Mouse (Mus musculus): ENCODE results near the gene Dclk2. TPM values are rescaled to one million over a fixed set of nuclear protein-coding genes. Genes with fewer than 3 reads are reported as not detected.

The Dclk2 gene
- polyA plus RNA-seq, 1 experiment from 2014 or later, result 6.8 TPM

GRCm38 (mm10) chr3:86885180-86885579, 35.5 kb downstream of the Dclk2 start:
- H3K9ac ChIP-seq, result no peak overlapping the region
- no peaks in the 10 kb centered on the region for H3K36me3 ChIP-seq
- H3K27me3 ChIP-seq, result no peaks in the 10 kb centered on the region
- H3K4me2 ChIP-seq, result no peak overlapping the region
- 91% methylated on average over 5 of the region's 5 CpGs for WGBS
- no peak overlapping the region for H3K4me3 ChIP-seq
- no peak overlapping the region for H3K27ac ChIP-seq
- ATAC-seq (ENCODE audit: borderline replicate concordance, extremely low read depth, low FRiP score, low TSS enrichment), result no peak
- no peaks in the 10 kb centered on the region for H3K9me3 ChIP-seq
- H3K4me1 ChIP-seq, result peaks cover 6% of the 10 kb centered on the region

- H3K9me3 ChIP-seq, result no peaks in the 10 kb centered on the region
- no peaks in the 10 kb centered on the region for H3K36me3 ChIP-seq
- H3K9ac ChIP-seq, result no peak overlapping the region
- no peak overlapping the region for H3K4me3 ChIP-seq
- H3K4me2 ChIP-seq, result no peak overlapping the region
- WGBS, result 90% methylated on average over 2 of the region's 2 CpGs
- no peaks in the 10 kb centered on the region for H3K27me3 ChIP-seq
- no peak overlapping the region for H3K27ac ChIP-seq
- no peaks in the 10 kb centered on the region for H3K4me1 ChIP-seq
- no peak for ATAC-seq (ENCODE audit: borderline replicate concordance, extremely low read depth, low FRiP score, low TSS enrichment)
Measured at GRCm38 (mm10) chr3:86884481-86884880, 36.2 kb downstream of the Dclk2 start.

GRCm38 (mm10) chr3:86883985-86884384, 36.7 kb downstream of the Dclk2 start:
- Histone ChIP-seq H3K4me1 (no peaks in the 10 kb centered on the region), H3K27ac (no peak overlapping the region), H3K9ac (no peak overlapping the region), H3K27me3 (no peaks in the 10 kb centered on the region), H3K4me2 (no peak overlapping the region), H3K4me3 (no peak overlapping the region), H3K9me3 (no peaks in the 10 kb centered on the region), H3K36me3 (no peaks in the 10 kb centered on the region)
- no peak for ATAC-seq (ENCODE audit: borderline replicate concordance, extremely low read depth, low FRiP score, low TSS enrichment)
- WGBS, result 85% methylated on average over 6 of the region's 6 CpGs

- 85% methylated on average over 5 of the region's 5 CpGs for WGBS
- no peak overlapping the region for H3K27ac ChIP-seq
- H3K4me1 ChIP-seq, result no peaks in the 10 kb centered on the region
- H3K9me3 ChIP-seq, result no peaks in the 10 kb centered on the region
- no peaks in the 10 kb centered on the region for H3K36me3 ChIP-seq
- no peaks in the 10 kb centered on the region for H3K27me3 ChIP-seq
- no peak overlapping the region for H3K4me3 ChIP-seq
- H3K4me2 ChIP-seq, result no peak overlapping the region
- H3K9ac ChIP-seq, result no peak overlapping the region
- ATAC-seq (ENCODE audit: borderline replicate concordance, extremely low read depth, low FRiP score, low TSS enrichment), result no peak
Measured at GRCm38 (mm10) chr3:86875912-86876311, 44.7 kb downstream of the Dclk2 start.

- WGBS, result 81% methylated on average over 6 of the region's 6 CpGs
- Histone ChIP-seq H3K4me2 (no peak overlapping the region), H3K9me3 (no peaks in the 10 kb centered on the region), H3K9ac (no peak overlapping the region), H3K36me3 (no peaks in the 10 kb centered on the region), H3K4me3 (no peak overlapping the region), H3K4me1 (no peaks in the 10 kb centered on the region), H3K27ac (no peak overlapping the region), H3K27me3 (no peaks in the 10 kb centered on the region)
- no peak for ATAC-seq (ENCODE audit: borderline replicate concordance, extremely low read depth, low FRiP score, low TSS enrichment)
Measured at GRCm38 (mm10) chr3:86873092-86873600, 47.5 kb downstream of the Dclk2 start.

- no peak overlapping the region for H3K4me3 ChIP-seq
- H3K27ac ChIP-seq, result no peak overlapping the region
- no peak overlapping the region for H3K4me2 ChIP-seq
- no peak overlapping the region for H3K9ac ChIP-seq
- no peaks in the 10 kb centered on the region for H3K36me3 ChIP-seq
- no peaks in the 10 kb centered on the region for H3K4me1 ChIP-seq
- H3K27me3 ChIP-seq, result no peaks in the 10 kb centered on the region
- 78% methylated on average over 6 of the region's 6 CpGs for WGBS
- no peak for ATAC-seq (ENCODE audit: borderline replicate concordance, extremely low read depth, low FRiP score, low TSS enrichment)
- H3K9me3 ChIP-seq, result no peaks in the 10 kb centered on the region
Measured at GRCm38 (mm10) chr3:86870952-86871351, 49.7 kb downstream of the Dclk2 start.

GRCm38 (mm10) chr3:86870411-86870810, 50.2 kb downstream of the Dclk2 start:
- 69% methylated on average over 3 of the region's 3 CpGs for WGBS

GRCm38 (mm10) chr3:86868721-86869120, 51.9 kb downstream of the Dclk2 start:
- no peaks in the 10 kb centered on the region for H3K36me3 ChIP-seq
- no peak overlapping the region for H3K4me2 ChIP-seq
- no peak overlapping the region for H3K27ac ChIP-seq
- H3K4me1 ChIP-seq, result no peaks in the 10 kb centered on the region
- no peak overlapping the region for H3K4me3 ChIP-seq
- no peak for ATAC-seq (ENCODE audit: borderline replicate concordance, extremely low read depth, low FRiP score, low TSS enrichment)
- H3K9ac ChIP-seq, result no peak overlapping the region
- H3K27me3 ChIP-seq, result no peaks in the 10 kb centered on the region
- H3K9me3 ChIP-seq, result no peaks in the 10 kb centered on the region
- WGBS, result 80% methylated on average over 3 of the region's 3 CpGs

More at GRCm38 (mm10) chr3:86870411-86870810, 50.2 kb downstream of the Dclk2 start:
- no peak for ATAC-seq (ENCODE audit: borderline replicate concordance, extremely low read depth, low FRiP score, low TSS enrichment)
- Histone ChIP-seq H3K4me1 (no peaks in the 10 kb centered on the region), H3K4me3 (no peak overlapping the region), H3K27ac (no peak overlapping the region), H3K27me3 (no peaks in the 10 kb centered on the region), H3K36me3 (no peaks in the 10 kb centered on the region), H3K9me3 (no peaks in the 10 kb centered on the region), H3K9ac (no peak overlapping the region), H3K4me2 (no peak overlapping the region)

- no peaks in the 10 kb centered on the region for H3K9me3 ChIP-seq
- H3K4me2 ChIP-seq, result peak overlapping the region; percentile 16; the same call in 1 of the 2 replicates
- no peaks in the 10 kb centered on the region for H3K36me3 ChIP-seq
- peak; percentile 65; the same call in 1 of the 2 replicates for ATAC-seq (ENCODE audit: borderline replicate concordance, extremely low read depth, low FRiP score, low TSS enrichment)
- no peak overlapping the region for H3K9ac ChIP-seq
- H3K27ac ChIP-seq, result no peak overlapping the region
- WGBS, result 24% methylated on average over 10 of the region's 10 CpGs
- H3K4me3 ChIP-seq, result no peak overlapping the region
- no peaks in the 10 kb centered on the region for H3K27me3 ChIP-seq
- peaks cover 12% of the 10 kb centered on the region; the same call in 1 of the 2 replicates for H3K4me1 ChIP-seq
Measured at GRCm38 (mm10) chr3:86863327-86864008, 57.2 kb downstream of the Dclk2 start.

- Histone ChIP-seq H3K9ac (no peak overlapping the region), H3K4me3 (no peak overlapping the region), H3K9me3 (no peaks in the 10 kb centered on the region), H3K4me2 (peak overlapping the region; percentile 16; the same call in 1 of the 2 replicates), H3K4me1 (peaks cover 12% of the 10 kb centered on the region; the same call in 1 of the 2 replicates), H3K27me3 (no peaks in the 10 kb centered on the region), H3K36me3 (no peaks in the 10 kb centered on the region), H3K27ac (no peak overlapping the region)
- peak; percentile 79; the same call in 1 of the 2 replicates for ATAC-seq (ENCODE audit: borderline replicate concordance, extremely low read depth, low FRiP score, low TSS enrichment)
- WGBS, result 12% methylated on average over 3 of the region's 3 CpGs
Measured at GRCm38 (mm10) chr3:86862939-86863311, 57.7 kb downstream of the Dclk2 start.

- Histone ChIP-seq H3K27me3 (no peaks in the 10 kb centered on the region), H3K27ac (no peak overlapping the region), H3K9ac (no peak overlapping the region), H3K36me3 (no peaks in the 10 kb centered on the region), H3K4me3 (no peak overlapping the region), H3K4me2 (no peak overlapping the region), H3K9me3 (no peaks in the 10 kb centered on the region), H3K4me1 (peaks cover 12% of the 10 kb centered on the region; the same call in 1 of the 2 replicates)
- 41% methylated on average over 10 of the region's 10 CpGs for WGBS
- no peak for ATAC-seq (ENCODE audit: borderline replicate concordance, extremely low read depth, low FRiP score, low TSS enrichment)
Measured at GRCm38 (mm10) chr3:86862245-86862938, 58.3 kb downstream of the Dclk2 start.

- peaks cover 12% of the 10 kb centered on the region; the same call in 1 of the 2 replicates for H3K4me1 ChIP-seq
- no peak overlapping the region for H3K4me3 ChIP-seq
- ATAC-seq (ENCODE audit: borderline replicate concordance, extremely low read depth, low FRiP score, low TSS enrichment), result no peak
- H3K9me3 ChIP-seq, result no peaks in the 10 kb centered on the region
- no peak overlapping the region for H3K4me2 ChIP-seq
- 90% methylated on average over 2 of the region's 2 CpGs for WGBS
- no peak overlapping the region for H3K27ac ChIP-seq
- H3K27me3 ChIP-seq, result no peaks in the 10 kb centered on the region
- no peaks in the 10 kb centered on the region for H3K36me3 ChIP-seq
- H3K9ac ChIP-seq, result no peak overlapping the region
Measured at GRCm38 (mm10) chr3:86859791-86860190, 60.9 kb downstream of the Dclk2 start.
